Mouse (Mus musculus) midbrain, embryonic 14.5 days (tissue): Measurements from ENCODE around the gene Ly6g6f. TPM values are rescaled to one million over a fixed set of nuclear protein-coding genes. Genes with fewer than 3 reads are reported as not detected.
A peak's percentile ranks its signal among the peaks of the same experiment; 100 is the strongest.

Experiments
- ATAC-seq: fragments of 200-750 bp; cut with Nextera tagmentation; 2 replicates; pipeline ENCODE4 v1.8.0; 2017; ENCODE audit warnings: moderate number of reproducible peaks, moderate library complexity; ENCODE audit not compliant: low FRiP score, low TSS enrichment
- DNase-seq: peaks from one replicate; pipeline ENCODE4 v3.0.0-alpha.2; 2015
- H3K27ac ChIP-seq: fragments of 300-500 bp; sonication (generic); replicated peaks from 2 replicates; pipeline ENCODE4 v1.5.1; 2014; ENCODE audit warnings: mild to moderate bottlenecking, low read depth, low read length, moderate library complexity
- H3K27me3 ChIP-seq: fragments of 300-500 bp; sonication (generic); 2 replicates; pipeline ENCODE4 v1.6.1; 2014; ENCODE audit warnings: low read length, control low read depth, mixed read lengths; ENCODE audit not compliant: control insufficient read depth, insufficient read depth
- H3K36me3 ChIP-seq: fragments of 300-500 bp; sonication (generic); 2 replicates; pipeline ENCODE4 v1.6.1; 2014; ENCODE audit warnings: low read length, control low read depth; ENCODE audit not compliant: control insufficient read depth, insufficient read depth
- H3K4me1 ChIP-seq: fragments of 300-500 bp; sonication (generic); 2 replicates; pipeline ENCODE4 v1.6.1; 2014; ENCODE audit warnings: mild to moderate bottlenecking, antibody characterized with exemption, low read length, control low read depth; ENCODE audit not compliant: control insufficient read depth, insufficient read depth
- H3K4me2 ChIP-seq: fragments of 300-500 bp; sonication (generic); 2 replicates; pipeline ENCODE4 v1.6.1; 2014; ENCODE audit warnings: mild to moderate bottlenecking, low read length, moderate library complexity
- H3K4me3 ChIP-seq: fragments of 300-500 bp; sonication (generic); replicated peaks from 2 replicates; pipeline ENCODE4 v1.5.1; 2014; ENCODE audit warnings: low read depth, low read length
- H3K9ac ChIP-seq: fragments of 300-500 bp; sonication (generic); replicated peaks from 2 replicates; pipeline ENCODE4 v1.6.1; 2014; ENCODE audit warnings: mild to moderate bottlenecking, low read length, moderate library complexity
- H3K9me3 ChIP-seq: fragments of 300-500 bp; sonication (generic); 2 replicates; pipeline ENCODE4 v1.6.1; 2016; ENCODE audit warnings: low read length, control low read depth, mixed read lengths; ENCODE audit not compliant: control insufficient read depth
- WGBS: fragments of 180-500 bp; shearing (Covaris S2); extraction: QIAGEN DNeasy Blood & Tissue Kit; methylation state at CpG from one replicate; pipeline ENCODE4 v1.1.7; 2014; 5-methylcytosine and 5-hydroxymethylcytosine counted together
- polyA plus RNA-seq: library from polyadenylated mRNA; unstranded; fragments of >200 nt; fragmentation: Nextera tagmentation; extraction: Ambion mirVana; gene quantifications from 2 replicates; pipeline ENCODE4 v1.2.1, GENCODE M21; 2014

Gene Ly6g6f
- polyA plus RNA-seq, 1 experiment from 2014 or later, result not detected

DNA sequence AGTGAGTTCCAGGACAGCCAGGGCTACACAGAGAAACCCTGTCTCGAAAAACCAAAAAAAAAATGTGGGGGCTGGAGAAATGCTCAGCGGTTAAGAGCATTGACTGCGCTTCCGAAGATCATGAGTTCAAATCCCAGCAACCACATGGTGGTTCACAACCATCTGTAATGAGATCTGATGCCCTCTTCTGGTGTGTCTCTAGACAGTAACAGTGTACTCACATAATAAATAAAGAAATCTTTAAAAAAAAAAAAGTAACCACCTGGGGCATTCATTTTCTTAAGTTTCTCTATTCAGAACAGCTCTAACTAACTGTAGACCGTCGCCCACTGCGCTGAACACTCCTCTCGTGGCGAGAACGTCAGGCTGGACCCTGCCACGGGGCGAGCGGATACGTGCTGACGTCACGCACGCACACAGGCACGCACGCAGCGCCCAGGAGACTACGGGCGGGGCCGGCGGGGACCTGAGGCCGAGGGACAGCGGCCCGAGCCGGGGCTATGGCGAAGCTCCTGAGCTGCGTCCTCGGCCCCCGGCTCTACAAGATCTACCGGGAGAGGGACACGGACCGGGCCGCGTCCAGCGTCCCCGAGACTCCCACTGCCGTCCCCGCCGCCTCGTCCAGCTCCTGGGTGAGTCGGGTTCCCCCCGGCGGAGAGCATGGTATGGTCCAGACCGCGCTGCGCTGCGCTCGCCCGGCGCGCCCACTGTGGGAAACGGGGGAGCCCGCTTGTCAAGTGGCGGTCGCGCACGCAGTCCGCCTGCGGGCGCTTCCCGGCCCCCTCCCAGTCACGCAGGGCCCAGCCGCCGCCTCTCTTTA lies 3.6 kb upstream of the Ly6g6f start, which contains the start of gene Abhd16a:
Abhd16a (plus strand) TSS at position 439 of the 820 bp plus-strand sequence.
- 3% methylated on average over 66 of the region's 67 CpGs for WGBS
- H3K9ac ChIP-seq, result peak within 1 kb of the TSS; percentile 93
- peaks cover 26% of the 10 kb centered on the region for H3K36me3 ChIP-seq
- H3K4me3 ChIP-seq, result peak within 1 kb of the TSS; percentile 61
- DNase-seq (peak; percentile 97), ATAC-seq (peak; percentile 98)
- peaks cover 12% of the 10 kb centered on the region for H3K4me1 ChIP-seq
- no peaks in the 10 kb centered on the region for H3K27me3 ChIP-seq
- H3K4me2 ChIP-seq, result peak within 1 kb of the TSS; percentile 76
- H3K27ac ChIP-seq, result peak within 1 kb of the TSS; percentile 98
- no peaks in the 10 kb centered on the region for H3K9me3 ChIP-seq

GRCm38 (mm10) chr17:35088151-35088550 lies 2.7 kb upstream of the Ly6g6f start:
- DNase-seq (no peak), ATAC-seq (no peak)
- H3K4me3 ChIP-seq, result no peak overlapping the region
- no peak overlapping the region for H3K9ac ChIP-seq
- no peak overlapping the region for H3K27ac ChIP-seq
- peaks cover 17% of the 10 kb centered on the region for H3K36me3 ChIP-seq
- H3K4me2 ChIP-seq, result no peak overlapping the region
- peaks cover 12% of the 10 kb centered on the region for H3K4me1 ChIP-seq
- no peaks in the 10 kb centered on the region for H3K27me3 ChIP-seq
- H3K9me3 ChIP-seq, result no peaks in the 10 kb centered on the region
- WGBS, result 53% methylated on average over 2 of the region's 2 CpGs

GRCm38 (mm10) chr17:35083929-35084497 lies 1.4 kb downstream of the Ly6g6f start:
- no peak for DNase-seq

DNA sequence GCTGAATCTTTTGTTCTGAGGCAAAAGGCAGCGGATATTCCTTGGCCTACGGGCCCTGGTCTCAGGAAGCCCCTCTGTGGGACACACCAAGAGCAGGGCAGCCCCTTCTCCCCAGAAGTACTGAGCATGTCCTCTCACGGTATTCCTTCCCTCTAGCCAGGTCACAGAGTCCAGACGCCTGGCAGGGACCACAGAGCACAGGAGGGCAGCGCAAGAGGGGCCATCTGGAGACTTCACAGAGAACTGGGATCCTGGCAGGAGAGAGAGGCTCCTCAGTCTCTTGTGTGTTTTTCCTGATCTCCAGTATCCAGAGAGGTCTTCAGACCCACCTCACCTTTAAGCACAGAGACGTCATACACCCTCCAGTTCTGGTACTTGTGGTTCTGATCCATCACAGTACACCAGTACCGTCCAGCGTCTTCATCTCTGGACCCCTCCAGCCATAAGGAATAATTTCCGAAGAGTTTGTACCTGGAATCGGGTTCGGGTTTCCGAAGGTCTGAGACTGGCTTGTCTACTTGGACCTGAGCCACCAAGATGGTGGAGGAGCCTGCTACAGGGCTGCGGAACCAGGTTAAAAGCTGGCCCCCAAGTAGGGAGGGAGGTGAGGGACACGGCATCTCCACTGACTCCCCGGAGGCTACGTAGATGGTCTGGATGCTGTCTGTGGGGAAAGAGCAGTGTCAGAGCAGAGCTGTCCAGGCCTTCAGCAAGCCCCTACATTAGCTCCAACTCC lies 2.4 kb downstream of the Ly6g6f start:
- H3K9ac ChIP-seq, result no peak overlapping the region
- no peak overlapping the region for H3K4me3 ChIP-seq
- no peak overlapping the region for H3K27ac ChIP-seq
- H3K4me1 ChIP-seq, result no peaks in the 10 kb centered on the region
- no peaks in the 10 kb centered on the region for H3K36me3 ChIP-seq
- no peaks in the 10 kb centered on the region for H3K27me3 ChIP-seq
- no peaks in the 10 kb centered on the region for H3K9me3 ChIP-seq
- 89% methylated on average over 16 of the region's 16 CpGs for WGBS
- DNase-seq, result no peak
- ATAC-seq, result no peak
- no peak overlapping the region for H3K4me2 ChIP-seq

More at GRCm38 (mm10) chr17:35083929-35084497, 1.4 kb downstream of the Ly6g6f start:
- ATAC-seq, result no peak
- 82% methylated on average over 3 of the region's 3 CpGs for WGBS
- no peaks in the 10 kb centered on the region for H3K4me1 ChIP-seq
- no peak overlapping the region for H3K27ac ChIP-seq
- no peak overlapping the region for H3K4me2 ChIP-seq
- no peaks in the 10 kb centered on the region for H3K36me3 ChIP-seq
- H3K27me3 ChIP-seq, result no peaks in the 10 kb centered on the region
- no peak overlapping the region for H3K9ac ChIP-seq
- H3K4me3 ChIP-seq, result no peak overlapping the region
- H3K9me3 ChIP-seq, result no peaks in the 10 kb centered on the region

- no peak overlapping the region for H3K27ac ChIP-seq
- no peak overlapping the region for H3K4me2 ChIP-seq
- H3K36me3 ChIP-seq, result no peaks in the 10 kb centered on the region
- ATAC-seq (no peak), DNase-seq (no peak)
- no peak overlapping the region for H3K4me3 ChIP-seq
- H3K4me1 ChIP-seq, result no peaks in the 10 kb centered on the region
- WGBS, result 81% methylated on average over 4 of the region's 4 CpGs
- H3K27me3 ChIP-seq, result no peaks in the 10 kb centered on the region
- no peaks in the 10 kb centered on the region for H3K9me3 ChIP-seq
- H3K9ac ChIP-seq, result no peak overlapping the region
These were observed 4.7 kb downstream of the Ly6g6f start for GRCm38 (mm10) chr17:35080710-35081109.

DNA sequence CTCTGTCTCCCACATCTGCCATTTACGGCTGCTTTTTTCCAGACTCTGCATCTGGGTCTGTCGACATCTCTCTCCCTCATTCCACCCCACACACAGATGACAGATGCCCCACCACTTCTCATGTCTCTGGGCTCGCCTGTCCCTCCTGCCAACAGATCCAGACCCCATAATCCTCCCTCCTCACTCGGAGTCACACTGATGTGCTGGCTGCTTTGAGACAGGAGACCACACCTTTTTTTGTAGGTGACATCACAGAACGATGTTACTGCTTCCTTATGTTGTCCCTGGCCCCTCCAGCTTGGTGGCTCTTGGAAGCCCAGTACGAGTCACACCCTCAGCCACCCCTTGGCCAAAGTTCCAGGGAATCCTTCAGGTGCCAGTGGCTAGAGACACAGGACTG lies 5.2 kb downstream of the Ly6g6f start:
- Histone ChIP-seq H3K36me3 (no peaks in the 10 kb centered on the region), H3K4me3 (no peak overlapping the region), H3K27ac (no peak overlapping the region), H3K4me2 (no peak overlapping the region), H3K4me1 (no peaks in the 10 kb centered on the region), H3K9ac (no peak overlapping the region), H3K27me3 (no peaks in the 10 kb centered on the region), H3K9me3 (no peaks in the 10 kb centered on the region)
- WGBS, result 57% methylated on average over 6 of the region's 6 CpGs
- no peak for DNase-seq
- ATAC-seq, result no peak

DNA sequence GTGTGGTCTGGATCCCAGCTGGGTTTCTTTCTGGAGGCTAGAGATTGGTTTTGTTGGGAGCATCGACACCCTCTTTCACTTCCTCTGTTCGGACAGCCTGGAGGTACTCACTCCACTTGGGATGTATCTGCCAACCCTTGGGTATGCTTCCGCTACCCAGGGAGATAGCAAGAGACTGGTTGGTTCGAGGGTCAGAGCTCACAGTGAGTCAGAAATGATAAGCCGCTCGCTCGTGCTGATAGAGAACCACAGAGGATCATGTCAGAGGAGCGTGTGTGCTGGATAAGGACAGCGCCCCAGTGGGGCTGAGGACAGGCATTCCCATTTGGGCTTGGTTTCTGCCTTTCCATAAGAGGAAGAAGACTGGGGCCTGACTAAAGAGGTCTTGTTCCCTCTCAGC lies 5.6 kb downstream of the Ly6g6f start:
- ATAC-seq (no peak), DNase-seq (no peak)
- no peaks in the 10 kb centered on the region for H3K9me3 ChIP-seq
- H3K27ac ChIP-seq, result no peak overlapping the region
- H3K4me2 ChIP-seq, result no peak overlapping the region
- H3K27me3 ChIP-seq, result no peaks in the 10 kb centered on the region
- H3K4me3 ChIP-seq, result no peak overlapping the region
- no peaks in the 10 kb centered on the region for H3K4me1 ChIP-seq
- WGBS, result 68% methylated on average over 9 of the region's 9 CpGs
- H3K36me3 ChIP-seq, result no peaks in the 10 kb centered on the region
- no peak overlapping the region for H3K9ac ChIP-seq

DNA sequence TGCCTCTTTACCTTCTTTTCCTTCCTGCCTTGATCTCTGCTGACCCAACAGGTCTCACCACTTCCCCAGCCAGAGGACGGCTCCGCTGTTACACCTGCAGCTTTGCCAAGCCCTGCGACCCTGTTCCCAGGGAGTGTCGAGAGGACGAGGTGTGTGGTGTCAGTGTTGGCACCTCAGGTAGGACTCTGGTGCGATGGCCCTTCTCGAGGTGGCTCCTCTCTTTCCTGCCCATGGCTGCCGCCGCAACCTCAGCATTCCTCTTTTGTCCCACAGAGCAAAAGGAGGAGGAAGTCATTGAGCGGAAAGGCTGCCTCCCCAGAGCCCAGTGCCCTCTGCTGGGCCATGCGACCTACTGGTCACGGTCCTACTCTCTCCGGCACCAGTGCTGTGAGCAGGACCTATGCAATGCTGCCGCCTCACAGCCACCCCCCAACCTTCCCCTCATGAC lies 7.6 kb downstream of the Ly6g6f start, which contains the start of gene Ly6g6d:
Ly6g6d (minus strand) TSS at position 280 of the 448 bp plus-strand sequence.
- ATAC-seq (no peak), DNase-seq (peak; percentile 46)
- peak within 1 kb of the TSS; percentile 47 for H3K4me2 ChIP-seq
- H3K4me1 ChIP-seq, result no peaks in the 10 kb centered on the region
- H3K27ac ChIP-seq, result no peak within 1 kb of the TSS
- no peaks in the 10 kb centered on the region for H3K9me3 ChIP-seq
- H3K36me3 ChIP-seq, result no peaks in the 10 kb centered on the region
- no peaks in the 10 kb centered on the region for H3K27me3 ChIP-seq
- 8% methylated on average over 14 of the region's 14 CpGs for WGBS
- no peak within 1 kb of the TSS for H3K4me3 ChIP-seq
- H3K9ac ChIP-seq, result no peak within 1 kb of the TSS; the same call in 1 of the 2 replicates
